Mouse (Mus musculus): ENCODE measurements around the gene Edem2. TPM values are rescaled to one million over a fixed set of nuclear protein-coding genes. Genes with fewer than 3 reads are reported as not detected.
A peak's percentile ranks its signal among the peaks of the same experiment; 100 is the strongest.

The Edem2 gene
- polyA plus RNA-seq, 1 experiment from 2014 or later, result 24.9 TPM

- peak overlapping the region; percentile 97 for H3K9ac ChIP-seq (ENCODE audit: low read length)
- peak overlapping the region; percentile 96 for H3K4me3 ChIP-seq (ENCODE audit: low read depth, low read length)
- DNase-seq (ENCODE audit: low spot score), result no peak
- no peak for ATAC-seq (ENCODE audit: insufficient number of reproducible peaks, low FRiP score, low TSS enrichment, low read depth)
- peak overlapping the region; percentile 76 for H3K4me2 ChIP-seq (ENCODE audit: low read depth, severe bottlenecking)
- H3K9me3 ChIP-seq (ENCODE audit: control insufficient read depth, low read length), result no peaks in the 10 kb centered on the region
- no peaks in the 10 kb centered on the region for H3K27me3 ChIP-seq (ENCODE audit: control insufficient read depth, insufficient read depth, low read length)
- no peaks in the 10 kb centered on the region for H3K36me3 ChIP-seq (ENCODE audit: control insufficient read depth, insufficient read depth, low read length)
- WGBS, result 11% methylated on average over 8 of the region's 8 CpGs
- no peak overlapping the region for H3K27ac ChIP-seq (replicated peaks; ENCODE audit: low read depth, low read length)
- peaks cover 8% of the 10 kb centered on the region; the same call in 1 of the 2 replicates for H3K4me1 ChIP-seq (ENCODE audit: control insufficient read depth, insufficient read depth, low read length)
Measured at GRCm38 (mm10) chr2:155691336-155691722, 37.9 kb downstream of the Edem2 start.

- ATAC-seq (ENCODE audit: insufficient number of reproducible peaks, low FRiP score, low TSS enrichment, low read depth) (no peak), DNase-seq (ENCODE audit: low spot score) (no peak)
- Histone ChIP-seq H3K4me3 (ENCODE audit: low read depth, low read length) (no peak overlapping the region), H3K4me2 (ENCODE audit: low read depth, severe bottlenecking) (no peak overlapping the region), H3K27ac (replicated peaks; ENCODE audit: low read depth, low read length) (no peak overlapping the region), H3K27me3 (ENCODE audit: control insufficient read depth, insufficient read depth, low read length) (no peaks in the 10 kb centered on the region), H3K36me3 (ENCODE audit: control insufficient read depth, insufficient read depth, low read length) (no peaks in the 10 kb centered on the region), H3K9me3 (ENCODE audit: control insufficient read depth, low read length) (no peaks in the 10 kb centered on the region), H3K9ac (ENCODE audit: low read length) (no peak overlapping the region), H3K4me1 (ENCODE audit: control insufficient read depth, insufficient read depth, low read length) (peaks cover 8% of the 10 kb centered on the region; the same call in 1 of the 2 replicates)
- 78% methylated on average over 4 of the region's 4 CpGs for WGBS
Measured at GRCm38 (mm10) chr2:155689211-155689610, 40.1 kb downstream of the Edem2 start.

GRCm38 (mm10) chr2:155687746-155688145, 41.5 kb downstream of the Edem2 start:
- Histone ChIP-seq H3K4me1 (ENCODE audit: control insufficient read depth, insufficient read depth, low read length) (peaks cover 8% of the 10 kb centered on the region; the same call in 1 of the 2 replicates), H3K4me2 (ENCODE audit: low read depth, severe bottlenecking) (no peak overlapping the region), H3K4me3 (ENCODE audit: low read depth, low read length) (no peak overlapping the region), H3K9me3 (ENCODE audit: control insufficient read depth, low read length) (no peaks in the 10 kb centered on the region), H3K9ac (ENCODE audit: low read length) (no peak overlapping the region), H3K27me3 (ENCODE audit: control insufficient read depth, insufficient read depth, low read length) (no peaks in the 10 kb centered on the region), H3K36me3 (ENCODE audit: control insufficient read depth, insufficient read depth, low read length) (no peaks in the 10 kb centered on the region), H3K27ac (replicated peaks; ENCODE audit: low read depth, low read length) (no peak overlapping the region)
- DNase-seq (ENCODE audit: low spot score), result no peak
- no peak for ATAC-seq (ENCODE audit: insufficient number of reproducible peaks, low FRiP score, low TSS enrichment, low read depth)
- WGBS, result 95% methylated on average over 11 of the region's 11 CpGs

- H3K9me3 ChIP-seq (ENCODE audit: control insufficient read depth, low read length), result no peaks in the 10 kb centered on the region
- no peak overlapping the region for H3K4me3 ChIP-seq (ENCODE audit: low read depth, low read length)
- no peak for DNase-seq (ENCODE audit: low spot score)
- no peaks in the 10 kb centered on the region for H3K27me3 ChIP-seq (ENCODE audit: control insufficient read depth, insufficient read depth, low read length)
- H3K4me2 ChIP-seq (ENCODE audit: low read depth, severe bottlenecking), result no peak overlapping the region
- H3K4me1 ChIP-seq (ENCODE audit: control insufficient read depth, insufficient read depth, low read length), result peaks cover 8% of the 10 kb centered on the region; the same call in 1 of the 2 replicates
- no peak for ATAC-seq (ENCODE audit: insufficient number of reproducible peaks, low FRiP score, low TSS enrichment, low read depth)
- H3K36me3 ChIP-seq (ENCODE audit: control insufficient read depth, insufficient read depth, low read length), result no peaks in the 10 kb centered on the region
- H3K9ac ChIP-seq (ENCODE audit: low read length), result no peak overlapping the region
- WGBS, result 89% methylated on average over 5 of the region's 5 CpGs
- no peak overlapping the region for H3K27ac ChIP-seq (replicated peaks; ENCODE audit: low read depth, low read length)
Measured at GRCm38 (mm10) chr2:155686572-155686971, 42.7 kb downstream of the Edem2 start.

GRCm38 (mm10) chr2:155683821-155684220, 45.5 kb downstream of the Edem2 start:
- ATAC-seq (ENCODE audit: insufficient number of reproducible peaks, low FRiP score, low TSS enrichment, low read depth) (no peak), DNase-seq (ENCODE audit: low spot score) (no peak)
- no peak overlapping the region for H3K9ac ChIP-seq (ENCODE audit: low read length)
- H3K36me3 ChIP-seq (ENCODE audit: control insufficient read depth, insufficient read depth, low read length), result no peaks in the 10 kb centered on the region
- no peaks in the 10 kb centered on the region for H3K27me3 ChIP-seq (ENCODE audit: control insufficient read depth, insufficient read depth, low read length)
- no peaks in the 10 kb centered on the region for H3K4me1 ChIP-seq (ENCODE audit: control insufficient read depth, insufficient read depth, low read length)
- H3K9me3 ChIP-seq (ENCODE audit: control insufficient read depth, low read length), result no peaks in the 10 kb centered on the region
- 93% methylated on average over 5 of the region's 5 CpGs for WGBS
- no peak overlapping the region for H3K4me2 ChIP-seq (ENCODE audit: low read depth, severe bottlenecking)
- no peak overlapping the region for H3K4me3 ChIP-seq (ENCODE audit: low read depth, low read length)
- no peak overlapping the region for H3K27ac ChIP-seq (replicated peaks; ENCODE audit: low read depth, low read length)

- WGBS, result 59% methylated on average over 3 of the region's 3 CpGs
- Histone ChIP-seq H3K36me3 (ENCODE audit: control insufficient read depth, insufficient read depth, low read length) (no peaks in the 10 kb centered on the region), H3K27ac (replicated peaks; ENCODE audit: low read depth, low read length) (no peak overlapping the region), H3K27me3 (ENCODE audit: control insufficient read depth, insufficient read depth, low read length) (no peaks in the 10 kb centered on the region), H3K4me2 (ENCODE audit: low read depth, severe bottlenecking) (no peak overlapping the region), H3K4me3 (ENCODE audit: low read depth, low read length) (no peak overlapping the region), H3K9me3 (ENCODE audit: control insufficient read depth, low read length) (no peaks in the 10 kb centered on the region), H3K4me1 (ENCODE audit: control insufficient read depth, insufficient read depth, low read length) (no peaks in the 10 kb centered on the region), H3K9ac (ENCODE audit: low read length) (no peak overlapping the region)
- ATAC-seq (ENCODE audit: insufficient number of reproducible peaks, low FRiP score, low TSS enrichment, low read depth), result no peak
- no peak for DNase-seq (ENCODE audit: low spot score)
Measured at GRCm38 (mm10) chr2:155683137-155683536, 46.1 kb downstream of the Edem2 start.

GRCm38 (mm10) chr2:155681874-155682273, 47.4 kb downstream of the Edem2 start:
- WGBS, result 80% methylated on average over 2 of the region's 2 CpGs
- H3K9me3 ChIP-seq (ENCODE audit: control insufficient read depth, low read length), result no peaks in the 10 kb centered on the region
- DNase-seq (ENCODE audit: low spot score) (no peak), ATAC-seq (ENCODE audit: insufficient number of reproducible peaks, low FRiP score, low TSS enrichment, low read depth) (no peak)
- no peak overlapping the region for H3K4me2 ChIP-seq (ENCODE audit: low read depth, severe bottlenecking)
- H3K4me3 ChIP-seq (ENCODE audit: low read depth, low read length), result no peak overlapping the region
- H3K4me1 ChIP-seq (ENCODE audit: control insufficient read depth, insufficient read depth, low read length), result no peaks in the 10 kb centered on the region
- no peaks in the 10 kb centered on the region for H3K27me3 ChIP-seq (ENCODE audit: control insufficient read depth, insufficient read depth, low read length)
- H3K27ac ChIP-seq (replicated peaks; ENCODE audit: low read depth, low read length), result no peak overlapping the region
- H3K9ac ChIP-seq (ENCODE audit: low read length), result no peak overlapping the region
- no peaks in the 10 kb centered on the region for H3K36me3 ChIP-seq (ENCODE audit: control insufficient read depth, insufficient read depth, low read length)

- no peak overlapping the region for H3K4me3 ChIP-seq (ENCODE audit: low read depth, low read length)
- no peak overlapping the region for H3K27ac ChIP-seq (replicated peaks; ENCODE audit: low read depth, low read length)
- ATAC-seq (ENCODE audit: insufficient number of reproducible peaks, low FRiP score, low TSS enrichment, low read depth) (no peak), DNase-seq (ENCODE audit: low spot score) (no peak)
- no peaks in the 10 kb centered on the region for H3K27me3 ChIP-seq (ENCODE audit: control insufficient read depth, insufficient read depth, low read length)
- H3K4me2 ChIP-seq (ENCODE audit: low read depth, severe bottlenecking), result no peak overlapping the region
- H3K9me3 ChIP-seq (ENCODE audit: control insufficient read depth, low read length), result no peaks in the 10 kb centered on the region
- no peaks in the 10 kb centered on the region for H3K4me1 ChIP-seq (ENCODE audit: control insufficient read depth, insufficient read depth, low read length)
- H3K9ac ChIP-seq (ENCODE audit: low read length), result no peak overlapping the region
- H3K36me3 ChIP-seq (ENCODE audit: control insufficient read depth, insufficient read depth, low read length), result no peaks in the 10 kb centered on the region
- 74% methylated on average over 8 of the region's 8 CpGs for WGBS
Measured at GRCm38 (mm10) chr2:155681194-155681593, 48.1 kb downstream of the Edem2 start.

- DNase-seq (ENCODE audit: low spot score), result no peak
- ATAC-seq (ENCODE audit: insufficient number of reproducible peaks, low FRiP score, low TSS enrichment, low read depth), result no peak
- H3K27ac ChIP-seq (replicated peaks; ENCODE audit: low read depth, low read length), result no peak overlapping the region
- no peaks in the 10 kb centered on the region for H3K9me3 ChIP-seq (ENCODE audit: control insufficient read depth, low read length)
- H3K36me3 ChIP-seq (ENCODE audit: control insufficient read depth, insufficient read depth, low read length), result no peaks in the 10 kb centered on the region
- H3K9ac ChIP-seq (ENCODE audit: low read length), result no peak overlapping the region
- no peaks in the 10 kb centered on the region for H3K4me1 ChIP-seq (ENCODE audit: control insufficient read depth, insufficient read depth, low read length)
- WGBS, result 75% methylated on average over 5 of the region's 5 CpGs
- no peaks in the 10 kb centered on the region for H3K27me3 ChIP-seq (ENCODE audit: control insufficient read depth, insufficient read depth, low read length)
- H3K4me2 ChIP-seq (ENCODE audit: low read depth, severe bottlenecking), result no peak overlapping the region
- no peak overlapping the region for H3K4me3 ChIP-seq (ENCODE audit: low read depth, low read length)
Measured at GRCm38 (mm10) chr2:155680591-155680990, 48.7 kb downstream of the Edem2 start.

Measured in limb, embryonic 11.5 days (tissue).